Mouse (Mus musculus) urinary bladder, postnatal 25 days (tissue): ENCODE results near the gene Tmem256.

Experiments used
- DNase-seq: peaks from one replicate; pipeline ENCODE4 v3.0.0; 2022; ENCODE audit warnings: low spot score

Tmem256 gene

GRCm38 (mm10) chr11:69883527-69884151 lies 45.3 kb downstream of the Tmem256 start:
- no peak for DNase-seq

- DNase-seq = no peak
These were observed 45.9 kb downstream of the Tmem256 start for GRCm38 (mm10) chr11:69884240-69884639.

- DNase-seq = no peak
These were observed 46.3 kb downstream of the Tmem256 start for GRCm38 (mm10) chr11:69884663-69885062.

GRCm38 (mm10) chr11:69886907-69887635 lies 48.8 kb downstream of the Tmem256 start:
- DNase-seq = no peak
